Mouse (Mus musculus): ENCODE measurements around the gene Dnah9. TPM values are rescaled to one million over a fixed set of nuclear protein-coding genes. Genes with fewer than 3 reads are reported as not detected.

The Dnah9 gene
- polyA plus RNA-seq, 1 experiment from 2014 or later: 0.29 TPM

DNA sequence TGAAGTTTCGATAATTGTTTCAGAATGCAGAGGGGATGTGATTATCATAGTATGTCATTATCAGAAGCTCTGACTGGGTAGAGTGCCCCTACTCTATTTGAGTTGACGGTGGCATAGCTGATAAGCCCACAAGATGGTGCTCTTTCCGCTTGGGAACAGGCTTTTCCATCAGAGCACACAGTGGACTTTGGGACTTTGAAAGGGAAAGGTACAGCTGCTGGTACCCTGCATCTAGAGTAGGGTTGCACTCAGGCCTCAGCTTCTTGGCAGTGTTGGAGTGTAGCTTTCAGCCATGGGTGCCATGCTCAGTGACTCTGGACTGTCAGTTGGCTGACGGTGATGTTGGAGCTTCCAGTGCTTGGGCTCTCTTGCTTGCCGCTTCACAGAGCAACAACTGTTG, 348.1 kb downstream of the Dnah9 start:
- no peak for ATAC-seq (ENCODE audit: insufficient number of reproducible peaks, insufficient read depth, low FRiP score, low TSS enrichment)
- no peaks in the 10 kb centered on the region for H3K9me3 ChIP-seq
- peaks cover 33% of the 10 kb centered on the region for H3K36me3 ChIP-seq
- 66% methylated on average over 5 of the region's 5 CpGs for WGBS
- H3K9ac ChIP-seq: no peak overlapping the region
- H3K4me3 ChIP-seq: no peak overlapping the region
- H3K4me2 ChIP-seq (replicated peaks): no peak overlapping the region
- peaks cover 8% of the 10 kb centered on the region for H3K4me1 ChIP-seq
- no peaks in the 10 kb centered on the region for H3K27me3 ChIP-seq
- H3K27ac ChIP-seq: no peak overlapping the region

DNA sequence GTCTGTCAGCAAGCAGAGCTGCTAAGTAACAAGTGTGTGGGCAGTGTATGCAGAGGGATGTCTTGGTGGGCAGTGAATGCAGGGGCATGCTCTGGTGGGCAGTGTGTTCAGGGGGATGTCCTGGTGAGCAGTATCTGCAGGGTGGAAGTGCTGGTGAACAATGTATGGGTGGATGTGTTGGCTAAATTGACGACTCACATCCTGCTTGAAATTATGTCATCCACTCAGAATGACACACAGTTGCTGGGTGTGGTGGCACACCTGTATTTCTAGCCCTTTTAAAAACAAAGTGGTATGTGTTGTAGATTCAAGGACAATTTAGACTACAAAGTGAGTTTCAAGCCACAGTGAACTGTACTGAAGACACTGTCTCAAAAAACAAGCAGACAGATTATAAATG, 350.2 kb downstream of the Dnah9 start:
- no peaks in the 10 kb centered on the region for H3K27me3 ChIP-seq
- H3K27ac ChIP-seq: no peak overlapping the region
- H3K36me3 ChIP-seq: peaks cover 35% of the 10 kb centered on the region
- H3K4me1 ChIP-seq: peaks cover 8% of the 10 kb centered on the region
- ATAC-seq (ENCODE audit: insufficient number of reproducible peaks, insufficient read depth, low FRiP score, low TSS enrichment): no peak
- H3K9ac ChIP-seq: no peak overlapping the region
- WGBS: 76% methylated on average over 1 of the region's 1 CpGs
- no peak overlapping the region for H3K4me3 ChIP-seq
- no peak overlapping the region for H3K4me2 ChIP-seq (replicated peaks)
- H3K9me3 ChIP-seq: no peaks in the 10 kb centered on the region

DNA sequence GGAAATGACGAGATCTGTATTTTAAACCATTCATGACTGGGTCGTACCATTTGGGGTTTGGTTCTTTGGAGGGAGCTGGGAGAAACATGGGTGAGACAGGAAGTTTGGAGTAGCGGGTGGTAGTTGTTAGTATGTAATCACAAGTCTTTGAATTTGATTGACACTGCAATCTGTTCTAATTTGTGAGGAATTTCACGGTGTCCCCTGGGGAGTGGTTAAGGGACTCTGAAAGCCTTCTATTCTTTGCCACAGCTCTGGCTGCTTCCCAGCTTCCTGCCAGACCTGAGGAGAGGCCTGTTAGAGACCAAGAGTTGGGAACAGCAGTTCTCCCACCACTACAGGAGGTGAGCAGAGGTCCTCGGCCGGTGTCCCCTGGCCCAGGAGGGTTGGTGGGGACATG, 352.1 kb downstream of the Dnah9 start:
- Histone ChIP-seq H3K4me1 (peaks cover 19% of the 10 kb centered on the region), H3K4me3 (no peak overlapping the region), H3K9ac (no peak overlapping the region), H3K27ac (no peak overlapping the region; the same call in 1 of the 2 replicates), H3K9me3 (no peaks in the 10 kb centered on the region), H3K4me2 (replicated peaks) (no peak overlapping the region), H3K36me3 (peaks cover 21% of the 10 kb centered on the region), H3K27me3 (no peaks in the 10 kb centered on the region)
- 28% methylated on average over 6 of the region's 6 CpGs for WGBS
- ATAC-seq (ENCODE audit: insufficient number of reproducible peaks, insufficient read depth, low FRiP score, low TSS enrichment): no peak

DNA sequence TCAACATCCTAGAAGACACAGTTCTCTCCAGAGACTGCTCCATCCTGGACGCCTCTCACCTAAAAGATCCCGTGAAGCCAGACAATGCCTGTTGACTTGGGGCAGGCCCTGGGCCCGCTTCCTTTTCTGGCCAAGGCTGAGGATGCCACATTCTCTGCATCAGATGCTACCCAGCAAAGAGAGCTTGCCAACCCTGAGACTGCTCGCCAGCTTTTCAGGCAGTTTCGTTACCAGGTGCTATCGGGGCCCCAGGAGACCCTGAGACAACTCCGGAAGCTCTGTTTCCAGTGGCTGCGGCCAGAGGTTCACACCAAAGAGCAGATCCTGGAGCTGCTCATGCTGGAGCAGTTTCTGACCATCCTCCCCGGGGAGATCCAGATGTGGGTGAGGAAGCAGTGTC, 354.0 kb downstream of the Dnah9 start:
- peaks cover 19% of the 10 kb centered on the region for H3K4me1 ChIP-seq
- H3K36me3 ChIP-seq: peaks cover 21% of the 10 kb centered on the region
- no peak overlapping the region for H3K27ac ChIP-seq
- no peak overlapping the region for H3K4me3 ChIP-seq
- H3K4me2 ChIP-seq (replicated peaks): no peak overlapping the region
- ATAC-seq (ENCODE audit: insufficient number of reproducible peaks, insufficient read depth, low FRiP score, low TSS enrichment): no peak
- WGBS: 84% methylated on average over 9 of the region's 9 CpGs
- no peak overlapping the region for H3K9ac ChIP-seq
- H3K27me3 ChIP-seq: no peaks in the 10 kb centered on the region
- no peaks in the 10 kb centered on the region for H3K9me3 ChIP-seq

DNA sequence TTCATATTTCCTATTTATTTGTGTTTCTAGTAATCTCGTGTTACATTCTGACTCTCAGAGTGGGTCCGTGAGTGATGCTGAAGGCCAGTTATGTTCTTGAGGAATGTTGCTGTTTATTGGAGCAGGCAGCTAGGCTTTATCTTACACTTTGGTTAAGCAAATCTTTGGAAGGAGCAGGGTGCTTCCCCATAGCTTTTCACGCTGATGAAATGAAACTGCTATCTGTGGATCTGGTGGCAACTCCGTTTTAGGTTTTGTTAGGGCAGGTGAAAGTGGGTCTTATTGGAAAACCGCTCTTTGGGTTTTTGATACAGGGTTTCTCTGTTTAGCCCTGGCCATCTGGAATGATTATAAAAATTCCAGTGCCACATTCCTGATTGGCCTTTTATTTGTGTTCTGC, 356.3 kb downstream of the Dnah9 start:
- Histone ChIP-seq H3K27me3 (no peaks in the 10 kb centered on the region), H3K36me3 (peaks cover 21% of the 10 kb centered on the region), H3K9me3 (no peaks in the 10 kb centered on the region), H3K9ac (no peak overlapping the region), H3K4me3 (no peak overlapping the region), H3K4me2 (replicated peaks) (no peak overlapping the region), H3K27ac (no peak overlapping the region), H3K4me1 (peaks cover 25% of the 10 kb centered on the region)
- 22% methylated on average over 5 of the region's 5 CpGs for WGBS
- no peak for ATAC-seq (ENCODE audit: insufficient number of reproducible peaks, insufficient read depth, low FRiP score, low TSS enrichment)

DNA sequence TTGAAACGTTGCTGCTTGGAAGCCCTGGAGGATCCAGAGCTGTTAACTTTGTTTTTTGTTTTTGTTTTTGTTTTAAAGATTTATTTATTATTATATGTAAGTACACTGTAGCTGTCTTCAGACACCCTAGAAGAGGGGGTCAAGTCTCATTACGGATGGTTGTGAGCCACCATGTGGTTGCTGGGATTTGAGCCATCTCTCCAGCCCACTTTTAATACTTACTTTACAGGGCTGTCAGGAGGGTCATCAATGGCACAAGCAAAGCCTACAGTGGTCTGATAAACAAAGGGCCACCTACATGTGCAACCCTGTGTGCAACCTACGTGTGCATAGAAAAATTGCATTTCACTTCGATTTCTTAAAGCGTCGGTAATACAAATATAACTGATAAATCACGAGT, 360.8 kb downstream of the Dnah9 start:
- peak overlapping the region; percentile 77 for H3K4me3 ChIP-seq
- peak; percentile 23; the same call in 1 of the 2 replicates for ATAC-seq (ENCODE audit: insufficient number of reproducible peaks, insufficient read depth, low FRiP score, low TSS enrichment)
- peak overlapping the region; percentile 86 for H3K4me2 ChIP-seq (replicated peaks)
- peak overlapping the region; percentile 75 for H3K9ac ChIP-seq
- no peaks in the 10 kb centered on the region for H3K9me3 ChIP-seq
- no peak overlapping the region; the same call in 1 of the 2 replicates for H3K27ac ChIP-seq
- H3K27me3 ChIP-seq: no peaks in the 10 kb centered on the region
- WGBS: 46% methylated on average over 7 of the region's 7 CpGs
- H3K4me1 ChIP-seq: peaks cover 14% of the 10 kb centered on the region
- H3K36me3 ChIP-seq: no peaks in the 10 kb centered on the region

DNA sequence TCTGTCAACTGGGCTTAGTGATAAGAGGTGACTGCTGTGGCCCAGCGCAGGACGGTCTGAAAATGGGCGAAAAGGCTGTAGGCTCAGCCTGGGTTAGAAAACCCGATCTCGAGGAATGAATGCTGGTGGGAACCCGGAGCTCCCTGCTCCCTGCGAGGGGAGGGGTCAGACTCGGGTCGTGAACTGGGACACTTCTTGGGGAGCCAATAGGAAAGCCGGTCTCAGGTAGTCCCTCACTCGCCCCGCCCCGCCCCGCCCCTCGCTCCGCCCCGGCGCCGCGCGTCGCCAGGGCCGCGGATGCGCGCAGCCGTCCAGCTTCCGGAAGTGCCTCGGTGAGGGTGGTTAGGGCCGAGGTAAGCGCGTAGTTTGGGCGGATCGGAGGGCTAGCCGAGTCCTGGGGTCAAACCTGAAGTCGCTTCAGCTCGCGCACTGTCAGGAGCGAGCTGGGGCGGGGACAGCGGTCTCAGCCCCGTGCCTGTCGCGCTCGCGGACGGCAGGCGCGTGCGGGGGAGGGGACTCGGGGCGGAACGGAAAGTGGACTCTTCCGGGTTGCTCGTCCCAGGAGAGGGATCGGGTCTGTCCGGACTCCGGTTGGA, 361.3 kb downstream of the Dnah9 start, which contains the start of gene Zkscan6:
Zkscan6 (plus strand) TSS at position 267 of the 596 bp plus-strand sequence.
- H3K9ac ChIP-seq: peak within 1 kb of the TSS; percentile 75
- no peaks in the 10 kb centered on the region for H3K9me3 ChIP-seq
- ATAC-seq (ENCODE audit: insufficient number of reproducible peaks, insufficient read depth, low FRiP score, low TSS enrichment): peak; percentile 90
- peak within 1 kb of the TSS; percentile 86 for H3K4me2 ChIP-seq (replicated peaks)
- H3K4me3 ChIP-seq: peak within 1 kb of the TSS; percentile 77
- H3K4me1 ChIP-seq: peaks cover 10% of the 10 kb centered on the region
- 1% methylated on average over 56 of the region's 58 CpGs for WGBS
- no peaks in the 10 kb centered on the region for H3K36me3 ChIP-seq
- no peaks in the 10 kb centered on the region for H3K27me3 ChIP-seq
- H3K27ac ChIP-seq: peak within 1 kb of the TSS; percentile 36; the same call in 1 of the 2 replicates

DNA sequence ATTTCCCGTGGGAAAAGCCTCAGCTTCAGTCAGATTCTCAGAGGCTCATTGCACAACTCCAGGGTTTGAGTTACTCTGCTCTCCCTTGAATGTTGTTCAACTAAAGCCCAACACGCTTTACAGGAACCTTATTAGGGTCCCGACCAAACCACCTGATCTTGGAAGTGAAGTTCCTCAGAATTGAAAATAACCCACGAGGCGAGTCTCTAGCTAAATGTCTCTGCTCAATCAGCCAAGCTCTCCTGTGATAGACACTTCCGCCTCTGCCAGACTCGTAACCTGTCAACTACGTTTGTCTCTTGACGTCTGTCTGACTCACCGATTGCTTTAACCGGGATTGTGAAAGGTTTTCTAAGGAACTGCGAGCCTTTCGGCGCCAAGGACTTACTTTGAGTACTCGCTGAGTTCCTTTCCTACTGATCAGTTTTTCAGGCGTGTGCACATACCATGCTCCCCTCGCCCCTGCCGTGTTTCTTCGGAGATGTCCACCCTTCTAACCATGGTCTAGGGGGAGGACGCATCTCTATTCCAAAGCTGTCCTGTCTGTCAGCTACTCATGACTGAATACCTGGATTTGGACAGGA, 361.9 kb downstream of the Dnah9 start:
- 2% methylated on average over 20 of the region's 20 CpGs for WGBS
- Histone ChIP-seq H3K9ac (peak overlapping the region; percentile 49), H3K4me3 (peak overlapping the region; percentile 77), H3K4me1 (peaks cover 6% of the 10 kb centered on the region), H3K27me3 (no peaks in the 10 kb centered on the region), H3K9me3 (no peaks in the 10 kb centered on the region), H3K36me3 (no peaks in the 10 kb centered on the region), H3K27ac (no peak overlapping the region), H3K4me2 (replicated peaks) (peak overlapping the region; percentile 86)
- peak; percentile 67 for ATAC-seq (ENCODE audit: insufficient number of reproducible peaks, insufficient read depth, low FRiP score, low TSS enrichment)

DNA sequence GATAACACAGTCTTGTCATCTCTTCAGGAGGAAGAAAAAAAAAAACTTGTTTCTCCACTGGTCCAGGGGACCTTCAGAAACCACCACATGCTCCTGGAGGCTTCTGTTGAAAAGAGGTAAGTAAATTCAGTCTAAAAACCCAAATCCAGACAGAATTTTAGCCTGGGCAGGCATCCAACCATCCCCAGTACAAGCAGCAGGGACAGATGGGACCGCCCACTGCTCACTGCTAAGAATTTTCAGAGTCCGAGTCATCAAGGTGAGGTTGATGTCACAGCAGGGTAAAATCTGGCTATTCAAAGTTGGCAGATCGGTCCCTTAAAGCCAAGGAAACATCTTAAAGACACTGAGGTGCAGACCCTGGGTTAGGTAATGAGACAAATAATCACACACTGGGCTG, 366.5 kb downstream of the Dnah9 start:
- Histone ChIP-seq H3K36me3 (no peaks in the 10 kb centered on the region), H3K27ac (no peak overlapping the region), H3K4me1 (no peaks in the 10 kb centered on the region), H3K9ac (no peak overlapping the region), H3K4me2 (replicated peaks) (no peak overlapping the region), H3K27me3 (no peaks in the 10 kb centered on the region), H3K4me3 (no peak overlapping the region), H3K9me3 (no peaks in the 10 kb centered on the region)
- WGBS: 61% methylated on average over 3 of the region's 3 CpGs
- no peak for ATAC-seq (ENCODE audit: insufficient number of reproducible peaks, insufficient read depth, low FRiP score, low TSS enrichment)

DNA sequence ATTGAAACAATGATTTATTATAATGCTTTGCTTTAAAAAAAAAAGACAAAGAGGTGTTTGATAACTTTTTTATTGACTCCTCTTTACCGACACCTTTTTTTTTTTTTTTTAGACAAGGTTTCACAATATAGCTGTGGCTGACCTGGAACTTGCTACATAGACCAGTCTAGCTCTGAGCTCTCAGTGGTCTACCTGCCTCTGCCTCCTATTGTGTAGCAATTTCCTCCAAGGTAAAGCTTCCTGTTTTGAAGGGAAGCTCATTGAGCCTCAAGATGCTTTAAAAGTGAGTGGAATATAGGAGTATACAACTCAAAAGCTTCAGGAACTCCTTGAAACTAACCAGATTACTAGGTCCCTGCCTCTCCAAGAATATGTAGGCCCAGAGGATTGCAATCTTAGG, 372.5 kb downstream of the Dnah9 start:
- no peaks in the 10 kb centered on the region for H3K27me3 ChIP-seq
- no peak overlapping the region for H3K9ac ChIP-seq
- H3K4me1 ChIP-seq: no peaks in the 10 kb centered on the region
- no peak overlapping the region for H3K27ac ChIP-seq
- 93% methylated on average over 1 of the region's 1 CpGs for WGBS
- ATAC-seq (ENCODE audit: insufficient number of reproducible peaks, insufficient read depth, low FRiP score, low TSS enrichment): no peak
- no peak overlapping the region for H3K4me3 ChIP-seq
- H3K9me3 ChIP-seq: no peaks in the 10 kb centered on the region
- no peak overlapping the region for H3K4me2 ChIP-seq (replicated peaks)
- H3K36me3 ChIP-seq: no peaks in the 10 kb centered on the region

DNA sequence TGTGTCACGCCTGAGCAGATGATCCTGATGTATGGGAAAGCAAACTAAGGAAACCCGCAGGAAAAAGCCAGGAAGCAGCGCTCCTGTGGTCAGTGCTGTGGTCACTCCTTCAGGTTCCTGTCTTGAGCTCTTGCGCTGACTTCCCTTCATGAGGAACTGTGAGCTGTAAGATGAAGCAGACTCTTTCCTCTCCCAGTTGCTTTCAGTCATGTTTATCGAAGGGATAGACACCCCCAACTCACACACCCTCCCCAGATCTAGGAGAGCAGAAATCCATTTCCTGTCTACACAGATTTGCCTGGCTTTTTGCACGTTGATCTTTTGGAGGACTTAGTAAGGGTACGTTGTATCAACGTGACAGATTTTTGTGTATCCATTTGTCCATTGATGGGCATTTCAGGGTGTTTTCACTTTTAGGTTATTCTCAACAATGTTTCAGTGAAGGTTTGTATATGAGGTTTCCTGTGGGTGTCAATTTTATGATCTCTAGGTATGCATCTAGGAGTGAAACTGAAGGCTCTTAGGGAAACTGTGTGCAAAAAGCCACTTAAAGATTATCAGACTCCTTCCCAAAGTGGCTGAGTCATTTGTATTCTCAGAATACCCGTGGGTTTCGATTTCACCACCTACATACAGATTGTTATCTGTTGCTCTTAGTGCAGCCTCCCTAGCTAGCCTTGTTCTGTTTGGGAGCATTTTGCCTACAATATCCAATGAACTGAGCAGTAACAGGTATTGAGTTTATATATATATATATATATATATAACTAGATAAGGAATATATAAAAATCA, 373.7 kb downstream of the Dnah9 start:
- ATAC-seq (ENCODE audit: insufficient number of reproducible peaks, insufficient read depth, low FRiP score, low TSS enrichment): no peak
- no peak overlapping the region for H3K4me2 ChIP-seq (replicated peaks)
- 71% methylated on average over 10 of the region's 10 CpGs for WGBS
- H3K9me3 ChIP-seq: no peaks in the 10 kb centered on the region
- no peak overlapping the region for H3K4me3 ChIP-seq
- H3K27ac ChIP-seq: no peak overlapping the region
- no peaks in the 10 kb centered on the region for H3K4me1 ChIP-seq
- H3K27me3 ChIP-seq: no peaks in the 10 kb centered on the region
- no peaks in the 10 kb centered on the region for H3K36me3 ChIP-seq
- no peak overlapping the region for H3K9ac ChIP-seq

DNA sequence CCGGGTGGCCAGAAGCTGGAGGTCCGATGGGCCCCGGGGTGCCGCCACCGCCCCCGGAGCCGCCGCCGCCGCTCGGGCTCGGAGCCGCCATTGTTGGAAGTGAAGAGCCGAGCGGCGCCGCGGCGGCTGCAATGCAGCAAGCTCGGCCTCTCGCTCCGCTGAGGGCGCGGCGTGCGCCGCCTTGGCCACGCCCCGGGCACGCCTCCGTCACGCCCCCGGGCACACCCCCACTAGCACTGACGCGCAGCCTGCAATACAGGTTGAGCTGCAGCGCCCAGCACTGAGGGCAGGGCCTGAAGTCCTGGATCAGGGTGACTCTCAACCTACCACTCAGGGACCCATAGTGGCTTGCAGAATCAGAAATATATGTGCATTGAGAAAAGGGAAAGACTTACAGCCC, 380.2 kb downstream of the Dnah9 start, which contains the start of gene Map2k4:
Map2k4 (minus strand) TSS at position 144 of the 400 bp plus-strand sequence.
- peak within 1 kb of the TSS; percentile 90 for H3K27ac ChIP-seq
- WGBS: 1% methylated on average over 36 of the region's 36 CpGs
- peaks cover 10% of the 10 kb centered on the region for H3K4me1 ChIP-seq
- peak within 1 kb of the TSS; percentile 66 for H3K4me2 ChIP-seq (replicated peaks)
- peak within 1 kb of the TSS; percentile 99 for H3K9ac ChIP-seq
- no peaks in the 10 kb centered on the region for H3K36me3 ChIP-seq
- no peaks in the 10 kb centered on the region for H3K9me3 ChIP-seq
- H3K4me3 ChIP-seq: peak within 1 kb of the TSS; percentile 89
- H3K27me3 ChIP-seq: no peaks in the 10 kb centered on the region
- peak; percentile 98 for ATAC-seq (ENCODE audit: insufficient number of reproducible peaks, insufficient read depth, low FRiP score, low TSS enrichment)

All from embryonic facial prominence, embryonic 12.5 days (tissue).